Mouse (Mus musculus): ENCODE results near the gene Nfib. TPM values are rescaled to one million over a fixed set of nuclear protein-coding genes. Genes with fewer than 3 reads are reported as not detected.

Gene Nfib
- polyA plus RNA-seq, 1 experiment from 2014 or later: 52.8 TPM

- H3K9ac ChIP-seq: no peak overlapping the region
- H3K4me2 ChIP-seq: no peak overlapping the region
- H3K36me3 ChIP-seq (replicated peaks): no peaks in the 10 kb centered on the region
- H3K9me3 ChIP-seq: no peaks in the 10 kb centered on the region
- WGBS: 92% methylated on average over 6 of the region's 6 CpGs
- H3K27ac ChIP-seq: no peak overlapping the region
- no peaks in the 10 kb centered on the region for H3K4me1 ChIP-seq
- H3K4me3 ChIP-seq: no peak overlapping the region
- no peaks in the 10 kb centered on the region for H3K27me3 ChIP-seq (replicated peaks)
- no peak for ATAC-seq (replicated peaks)
Observed at GRCm38 (mm10) chr4:82683583-82683982, 22.0 kb downstream of the Nfib start.

GRCm38 (mm10) chr4:82676104-82676503 is 29.4 kb downstream of the Nfib start:
- no peaks in the 10 kb centered on the region for H3K9me3 ChIP-seq
- no peaks in the 10 kb centered on the region for H3K4me1 ChIP-seq
- H3K36me3 ChIP-seq (replicated peaks): no peaks in the 10 kb centered on the region
- 87% methylated on average over 2 of the region's 2 CpGs for WGBS
- H3K9ac ChIP-seq: no peak overlapping the region
- no peaks in the 10 kb centered on the region for H3K27me3 ChIP-seq (replicated peaks)
- no peak overlapping the region for H3K4me3 ChIP-seq
- no peak overlapping the region for H3K27ac ChIP-seq
- ATAC-seq (replicated peaks): no peak
- H3K4me2 ChIP-seq: no peak overlapping the region

DNA sequence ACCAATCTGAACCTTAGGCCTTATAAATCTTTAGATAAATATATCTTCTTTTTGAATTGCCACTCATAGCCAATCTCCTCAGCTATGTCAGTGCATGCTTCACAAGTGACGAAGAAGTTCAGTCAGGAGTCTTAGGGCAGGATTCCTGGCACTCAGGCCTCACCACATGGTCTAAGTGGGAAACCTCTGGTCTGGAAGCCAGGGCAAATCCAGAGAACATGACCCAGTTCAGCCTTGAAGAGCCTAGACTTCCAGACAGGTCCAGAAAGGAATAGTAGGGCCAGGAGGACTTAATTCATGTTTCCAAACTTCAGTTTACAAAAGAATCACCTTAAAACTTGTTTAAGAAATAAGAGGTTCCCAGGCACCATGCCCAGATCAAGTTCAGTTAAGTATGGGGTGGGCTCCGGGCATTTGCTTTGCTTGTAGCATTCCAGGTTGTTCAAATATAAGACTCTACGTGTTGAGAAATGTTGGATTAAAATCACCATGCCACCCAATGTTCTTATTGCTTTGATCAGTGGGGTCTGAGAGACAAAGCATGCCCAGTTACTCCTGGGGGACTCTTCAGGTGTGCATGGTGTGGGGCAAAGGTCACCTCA is 38.2 kb downstream of the Nfib start:
- Histone ChIP-seq H3K4me3 (no peak overlapping the region), H3K36me3 (replicated peaks) (no peaks in the 10 kb centered on the region), H3K27me3 (replicated peaks) (no peaks in the 10 kb centered on the region), H3K27ac (no peak overlapping the region), H3K4me1 (peaks cover 15% of the 10 kb centered on the region), H3K4me2 (no peak overlapping the region), H3K9me3 (no peaks in the 10 kb centered on the region), H3K9ac (no peak overlapping the region)
- ATAC-seq (replicated peaks): no peak
- 90% methylated on average over 3 of the region's 3 CpGs for WGBS

DNA sequence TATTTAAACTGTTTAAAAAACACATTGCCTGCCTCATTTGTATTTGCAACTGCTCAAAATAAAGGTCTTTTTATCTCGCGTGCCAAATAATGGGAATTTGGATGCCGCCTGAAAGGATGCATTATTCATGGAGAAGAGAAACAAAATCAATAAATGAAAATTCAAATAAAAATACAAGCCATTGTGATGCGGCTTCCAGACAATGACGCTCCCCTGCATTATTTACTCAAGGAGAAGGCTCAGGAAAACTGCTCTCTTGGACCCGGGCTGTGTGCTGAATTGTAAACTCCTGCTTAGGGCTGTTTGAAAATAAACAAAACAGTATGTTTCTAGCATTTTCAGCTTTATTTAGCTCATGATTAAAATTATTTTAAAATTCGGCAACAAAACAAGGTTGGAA is 41.1 kb downstream of the Nfib start:
- H3K4me2 ChIP-seq: no peak overlapping the region
- no peaks in the 10 kb centered on the region for H3K36me3 ChIP-seq (replicated peaks)
- H3K4me3 ChIP-seq: no peak overlapping the region
- WGBS: 42% methylated on average over 7 of the region's 7 CpGs
- peak; percentile 76; the same call in 1 of the 2 replicates for ATAC-seq (replicated peaks)
- H3K9ac ChIP-seq: no peak overlapping the region
- no peaks in the 10 kb centered on the region for H3K27me3 ChIP-seq (replicated peaks)
- H3K27ac ChIP-seq: no peak overlapping the region; the same call in 1 of the 2 replicates
- peaks cover 15% of the 10 kb centered on the region for H3K4me1 ChIP-seq
- no peaks in the 10 kb centered on the region for H3K9me3 ChIP-seq

GRCm38 (mm10) chr4:82663749-82664381 is 41.7 kb downstream of the Nfib start:
- Histone ChIP-seq H3K36me3 (replicated peaks) (no peaks in the 10 kb centered on the region), H3K27ac (0 out of 2 replicates have a peak overlapping the region, but pooled peaks have one; percentile 22), H3K27me3 (replicated peaks) (no peaks in the 10 kb centered on the region), H3K9ac (no peak overlapping the region), H3K4me2 (no peak overlapping the region), H3K9me3 (no peaks in the 10 kb centered on the region), H3K4me1 (peaks cover 15% of the 10 kb centered on the region), H3K4me3 (no peak overlapping the region)
- WGBS: 69% methylated on average over 6 of the region's 6 CpGs
- peak; percentile 56; the same call in 1 of the 2 replicates for ATAC-seq (replicated peaks)

GRCm38 (mm10) chr4:82662626-82663025 is 42.9 kb downstream of the Nfib start:
- 71% methylated on average over 3 of the region's 3 CpGs for WGBS
- Histone ChIP-seq H3K4me3 (no peak overlapping the region), H3K27me3 (replicated peaks) (no peaks in the 10 kb centered on the region), H3K4me2 (no peak overlapping the region), H3K4me1 (peaks cover 15% of the 10 kb centered on the region), H3K9ac (no peak overlapping the region), H3K27ac (no peak overlapping the region), H3K36me3 (replicated peaks) (no peaks in the 10 kb centered on the region), H3K9me3 (no peaks in the 10 kb centered on the region)
- ATAC-seq (replicated peaks): no peak

DNA sequence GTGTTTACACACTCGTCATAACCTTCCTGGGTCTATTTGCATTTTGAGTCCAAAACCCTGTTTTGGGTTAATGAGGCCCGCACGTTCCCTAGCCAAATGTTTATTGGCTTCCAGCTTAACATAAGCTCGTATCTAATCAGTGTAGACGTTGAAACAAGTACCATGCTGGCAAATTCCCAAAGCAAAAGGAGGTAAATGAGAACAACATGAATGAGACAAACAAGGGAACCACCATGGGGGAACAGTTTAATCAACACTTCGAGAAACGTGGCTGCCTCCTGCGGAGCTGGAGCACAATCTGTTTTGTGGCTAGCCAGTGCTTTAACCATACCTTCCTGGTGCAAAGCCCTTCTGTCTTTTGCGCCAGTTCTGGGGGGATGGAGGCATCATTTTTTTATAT is 43.3 kb downstream of the Nfib start:
- H3K4me3 ChIP-seq: no peak overlapping the region
- no peaks in the 10 kb centered on the region for H3K27me3 ChIP-seq (replicated peaks)
- 38% methylated on average over 9 of the region's 9 CpGs for WGBS
- no peak for ATAC-seq (replicated peaks)
- H3K36me3 ChIP-seq (replicated peaks): no peaks in the 10 kb centered on the region
- H3K4me2 ChIP-seq: no peak overlapping the region
- H3K4me1 ChIP-seq: peaks cover 15% of the 10 kb centered on the region
- no peak overlapping the region for H3K27ac ChIP-seq
- no peaks in the 10 kb centered on the region for H3K9me3 ChIP-seq
- H3K9ac ChIP-seq: no peak overlapping the region

DNA sequence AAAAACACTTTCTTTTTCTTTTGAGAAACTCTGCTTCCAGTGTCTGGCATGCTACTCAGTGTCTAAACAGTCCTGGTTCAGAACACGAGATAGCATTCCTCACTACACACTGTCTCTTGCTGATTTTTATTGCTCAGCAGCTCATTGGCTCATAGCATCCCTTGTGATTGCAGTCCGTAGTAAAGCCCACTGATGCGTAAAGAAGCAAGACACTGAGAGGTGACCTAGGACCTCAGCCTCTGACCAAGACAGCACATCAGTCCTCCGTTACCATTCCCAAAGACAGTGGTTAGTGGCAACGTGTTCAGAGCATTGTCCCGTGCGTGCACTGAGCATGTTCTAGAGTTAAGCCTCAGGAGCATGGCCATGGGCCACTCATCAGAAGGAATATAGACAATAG is 44.3 kb downstream of the Nfib start:
- no peak overlapping the region for H3K9ac ChIP-seq
- 85% methylated on average over 7 of the region's 7 CpGs for WGBS
- H3K4me3 ChIP-seq: no peak overlapping the region
- no peak overlapping the region for H3K27ac ChIP-seq
- no peaks in the 10 kb centered on the region for H3K27me3 ChIP-seq (replicated peaks)
- no peaks in the 10 kb centered on the region for H3K36me3 ChIP-seq (replicated peaks)
- ATAC-seq (replicated peaks): no peak
- H3K4me2 ChIP-seq: no peak overlapping the region
- H3K9me3 ChIP-seq: no peaks in the 10 kb centered on the region
- H3K4me1 ChIP-seq: peaks cover 15% of the 10 kb centered on the region

DNA sequence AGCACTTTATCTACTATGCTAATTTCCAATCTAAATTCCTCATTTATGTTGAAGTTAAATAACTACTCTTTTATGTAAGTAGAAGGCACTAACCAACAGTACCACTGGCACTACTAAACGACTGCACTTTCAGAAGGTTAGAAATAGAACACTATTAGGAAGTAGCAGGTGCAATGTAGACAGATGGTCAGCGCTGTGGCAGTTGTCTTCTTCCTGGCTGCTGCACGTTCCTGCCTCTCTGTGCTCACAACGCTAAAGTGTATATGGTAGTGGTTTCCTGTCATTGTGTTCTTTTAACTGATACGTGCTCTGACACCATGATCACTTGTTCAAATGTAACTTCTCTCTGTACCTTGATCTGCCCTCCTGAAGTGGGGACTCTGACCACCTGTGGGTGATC is 59.9 kb downstream of the Nfib start:
- no peak overlapping the region for H3K9ac ChIP-seq
- WGBS: 92% methylated on average over 5 of the region's 5 CpGs
- H3K36me3 ChIP-seq (replicated peaks): no peaks in the 10 kb centered on the region
- no peaks in the 10 kb centered on the region for H3K9me3 ChIP-seq
- ATAC-seq (replicated peaks): no peak
- no peak overlapping the region for H3K27ac ChIP-seq
- H3K27me3 ChIP-seq (replicated peaks): no peaks in the 10 kb centered on the region
- H3K4me3 ChIP-seq: no peak overlapping the region
- no peak overlapping the region for H3K4me2 ChIP-seq
- H3K4me1 ChIP-seq: peaks cover 10% of the 10 kb centered on the region; the same call in 1 of the 2 replicates

DNA sequence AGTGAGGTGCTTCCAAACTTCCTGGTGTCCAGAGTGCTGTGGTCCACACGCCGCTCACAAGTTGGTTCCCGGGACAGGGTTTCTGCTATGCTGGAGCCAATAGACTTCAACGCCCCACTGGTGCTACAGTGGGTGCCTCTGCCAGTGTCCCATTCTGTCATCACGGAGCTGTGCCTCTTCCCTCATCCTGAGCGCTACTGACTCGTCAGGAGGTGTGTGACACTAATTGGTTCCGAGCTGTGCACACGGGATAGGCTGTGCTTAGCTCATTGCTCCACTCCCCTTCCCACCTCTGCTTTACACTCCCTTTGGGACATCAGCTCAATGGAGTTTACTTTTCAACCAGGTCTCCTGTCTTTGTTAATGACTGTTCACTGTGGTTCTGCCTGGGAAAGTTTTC is 60.8 kb downstream of the Nfib start:
- WGBS: 75% methylated on average over 9 of the region's 9 CpGs
- H3K9ac ChIP-seq: no peak overlapping the region
- ATAC-seq (replicated peaks): peak; percentile 41; the same call in 1 of the 2 replicates
- H3K27ac ChIP-seq: no peak overlapping the region
- peaks cover 10% of the 10 kb centered on the region; the same call in 1 of the 2 replicates for H3K4me1 ChIP-seq
- no peaks in the 10 kb centered on the region for H3K9me3 ChIP-seq
- H3K4me2 ChIP-seq: no peak overlapping the region
- no peak overlapping the region for H3K4me3 ChIP-seq
- H3K36me3 ChIP-seq (replicated peaks): no peaks in the 10 kb centered on the region
- H3K27me3 ChIP-seq (replicated peaks): no peaks in the 10 kb centered on the region

- Histone ChIP-seq H3K4me1 (peaks cover 10% of the 10 kb centered on the region; the same call in 1 of the 2 replicates), H3K27me3 (replicated peaks) (no peaks in the 10 kb centered on the region), H3K9ac (no peak overlapping the region), H3K4me2 (no peak overlapping the region), H3K27ac (no peak overlapping the region), H3K36me3 (replicated peaks) (no peaks in the 10 kb centered on the region), H3K9me3 (no peaks in the 10 kb centered on the region), H3K4me3 (no peak overlapping the region)
- 60% methylated on average over 5 of the region's 5 CpGs for WGBS
- no peak; the same call in 1 of the 2 replicates for ATAC-seq (replicated peaks)
Observed at GRCm38 (mm10) chr4:82643734-82644085, 61.8 kb downstream of the Nfib start.

DNA sequence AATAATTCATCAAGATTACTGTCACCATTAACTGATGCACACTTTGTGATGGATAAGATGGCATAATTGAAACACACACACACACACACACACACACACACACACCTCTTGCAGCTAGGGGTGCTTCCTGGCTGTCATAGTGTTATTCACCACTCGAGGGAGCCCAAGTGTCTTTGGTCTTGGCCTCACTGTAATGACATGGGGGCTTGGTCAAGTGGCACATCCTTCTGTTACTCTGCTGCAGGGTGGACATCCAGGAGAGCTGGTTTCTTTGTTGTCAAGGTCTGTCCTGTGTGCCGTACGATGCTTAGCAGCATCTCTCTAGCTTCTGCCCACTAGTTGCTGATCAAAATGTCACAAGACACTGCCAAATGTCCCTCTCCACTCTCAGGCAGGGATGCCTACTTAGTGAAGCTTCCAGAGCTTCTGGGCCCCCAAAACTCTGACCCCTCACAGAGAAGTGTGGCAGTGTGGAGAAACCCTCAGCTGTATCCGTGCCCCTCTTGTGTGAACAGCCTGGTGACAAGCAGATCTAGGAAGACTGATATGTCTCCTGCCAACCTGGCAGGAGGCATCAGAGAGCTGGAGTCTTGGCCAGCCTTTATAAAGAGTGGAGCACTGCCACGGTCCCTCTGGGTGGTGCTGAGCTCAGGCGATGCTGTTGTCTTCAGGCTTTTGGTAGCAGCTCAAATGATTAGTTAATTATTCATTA is 62.4 kb downstream of the Nfib start:
- H3K9ac ChIP-seq: no peak overlapping the region
- peaks cover 10% of the 10 kb centered on the region; the same call in 1 of the 2 replicates for H3K4me1 ChIP-seq
- no peaks in the 10 kb centered on the region for H3K36me3 ChIP-seq (replicated peaks)
- peak; percentile 84 for ATAC-seq (replicated peaks)
- H3K27me3 ChIP-seq (replicated peaks): no peaks in the 10 kb centered on the region
- H3K27ac ChIP-seq: 0 out of 2 replicates have a peak overlapping the region, but pooled peaks have one; percentile 34
- H3K4me3 ChIP-seq: no peak overlapping the region
- WGBS: 37% methylated on average over 6 of the region's 6 CpGs
- H3K9me3 ChIP-seq: no peaks in the 10 kb centered on the region
- H3K4me2 ChIP-seq: no peak overlapping the region

Data from midbrain, embryonic 15.5 days (tissue).